Mouse (Mus musculus): ENCODE data around the gene Ppp2r5a.

The Ppp2r5a gene

GRCm38 (mm10) chr1:191326233-191326882 is 76.7 kb downstream of the Ppp2r5a start:
- peak; percentile 86 for DNase-seq (ENCODE audit: low read depth, low spot score)

GRCm38 (mm10) chr1:191325726-191326232 is 77.3 kb downstream of the Ppp2r5a start, which contains the start of gene Tmem206:
Tmem206 (plus strand) TSS chr1:191325912.
- DNase-seq (ENCODE audit: low read depth, low spot score): peak; percentile 99

GRCm38 (mm10) chr1:191324733-191325590 is 78.1 kb downstream of the Ppp2r5a start:
- peak; percentile 28 for DNase-seq (ENCODE audit: low read depth, low spot score)

GRCm38 (mm10) chr1:191323381-191323780 is 79.7 kb downstream of the Ppp2r5a start:
- DNase-seq (ENCODE audit: low read depth, low spot score): peak; percentile 45

DNA sequence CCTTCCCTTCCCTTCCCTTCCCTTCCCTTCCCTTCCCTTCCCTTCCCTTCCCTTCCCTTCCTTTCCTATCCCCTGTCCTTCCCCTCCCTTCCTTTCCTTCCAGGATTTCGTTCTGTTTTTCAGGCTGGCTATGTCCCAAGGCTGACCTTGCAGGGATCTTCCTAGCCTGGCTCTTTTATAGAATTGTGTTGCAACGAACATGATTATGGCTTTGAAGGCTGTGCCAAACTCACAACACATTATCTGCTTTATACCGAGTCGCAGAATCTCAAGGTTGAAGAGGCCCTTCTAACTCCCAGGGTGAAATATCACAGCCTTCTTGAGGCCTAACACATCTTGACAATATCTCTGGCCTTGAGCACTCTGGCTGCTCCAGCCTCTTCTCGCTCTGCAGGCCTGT is 84.4 kb downstream of the Ppp2r5a start:
- no peak for DNase-seq (ENCODE audit: low read depth, low spot score)

GRCm38 (mm10) chr1:191317591-191318196 is 85.4 kb downstream of the Ppp2r5a start, which contains the start of gene Nenf:
Nenf (minus strand) TSS chr1:191318194.
- peak; percentile 89 for DNase-seq (ENCODE audit: low read depth, low spot score)

GRCm38 (mm10) chr1:191316818-191317217 is 86.3 kb downstream of the Ppp2r5a start:
- peak; percentile 41 for DNase-seq (ENCODE audit: low read depth, low spot score)

DNA sequence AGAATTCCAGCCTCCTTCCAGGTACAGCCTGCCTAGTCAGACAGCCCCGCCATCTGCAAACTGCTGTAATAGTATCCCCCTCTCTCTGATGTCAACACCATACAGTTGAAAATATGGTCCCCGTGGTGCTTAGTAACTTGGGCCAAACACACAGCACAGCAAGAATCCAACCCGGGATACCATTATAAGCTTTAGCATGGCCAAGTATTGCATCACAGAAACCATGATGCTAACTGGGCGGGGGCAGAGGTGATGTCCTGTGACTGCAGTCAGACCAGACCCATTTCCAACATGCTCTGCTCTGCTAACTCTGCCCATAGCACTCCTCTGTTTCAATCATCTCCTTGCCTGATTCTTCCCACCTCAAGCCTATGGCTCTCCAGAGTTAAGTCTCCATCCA is 89.1 kb downstream of the Ppp2r5a start:
- DNase-seq (ENCODE audit: low read depth, low spot score): no peak

- no peak for DNase-seq (ENCODE audit: low read depth, low spot score)
Measured at GRCm38 (mm10) chr1:191313158-191313557, 89.9 kb downstream of the Ppp2r5a start.

DNA sequence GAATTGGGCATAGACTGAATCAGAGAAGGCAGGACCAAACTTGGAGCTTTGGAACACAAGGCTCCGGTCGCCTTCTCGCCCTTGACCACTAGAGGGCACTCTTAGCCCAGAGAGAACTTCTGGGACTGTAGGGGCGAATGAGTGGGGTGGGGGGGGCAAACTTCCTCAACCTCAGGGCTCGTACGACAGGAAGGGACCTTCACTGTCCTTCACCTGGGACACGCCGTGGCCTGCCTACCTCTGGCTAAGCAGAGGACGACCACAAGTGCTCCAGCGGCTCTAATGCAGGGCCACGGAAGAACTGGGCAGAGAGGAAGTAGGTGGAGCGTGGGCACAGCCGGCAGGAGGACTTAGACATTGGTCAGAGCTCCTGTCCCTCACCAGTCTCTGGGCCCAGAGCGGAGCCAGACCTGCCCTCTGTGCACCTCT is 90.5 kb downstream of the Ppp2r5a start:
- peak; percentile 92 for DNase-seq (ENCODE audit: low read depth, low spot score)

GRCm38 (mm10) chr1:191311296-191311898 is 91.7 kb downstream of the Ppp2r5a start:
- DNase-seq (ENCODE audit: low read depth, low spot score): no peak

- DNase-seq (ENCODE audit: low read depth, low spot score): peak; percentile 41
Measured at GRCm38 (mm10) chr1:191307766-191308455, 95.2 kb downstream of the Ppp2r5a start.

GRCm38 (mm10) chr1:191306316-191306715 is 96.8 kb downstream of the Ppp2r5a start:
- DNase-seq (ENCODE audit: low read depth, low spot score): no peak

DNA sequence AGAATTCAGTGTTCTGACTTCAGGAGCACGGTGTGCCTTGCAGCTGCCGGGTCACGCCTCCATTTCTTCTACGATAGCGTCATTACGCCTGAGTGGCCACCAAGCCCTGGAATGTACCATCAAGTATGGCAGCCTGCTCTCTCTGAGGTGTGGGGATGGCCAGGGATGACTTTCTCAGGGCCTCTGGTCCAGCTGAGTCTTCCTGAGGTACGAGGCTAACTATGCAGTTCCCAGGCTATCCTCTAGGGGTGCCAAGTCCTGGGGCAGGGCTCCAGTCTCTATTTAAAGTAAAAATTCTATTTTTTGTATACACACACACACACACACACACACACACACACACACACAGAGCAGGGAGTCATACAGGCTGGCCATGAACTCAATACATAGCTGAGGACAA is 97.5 kb downstream of the Ppp2r5a start:
- DNase-seq (ENCODE audit: low read depth, low spot score): no peak

DNA sequence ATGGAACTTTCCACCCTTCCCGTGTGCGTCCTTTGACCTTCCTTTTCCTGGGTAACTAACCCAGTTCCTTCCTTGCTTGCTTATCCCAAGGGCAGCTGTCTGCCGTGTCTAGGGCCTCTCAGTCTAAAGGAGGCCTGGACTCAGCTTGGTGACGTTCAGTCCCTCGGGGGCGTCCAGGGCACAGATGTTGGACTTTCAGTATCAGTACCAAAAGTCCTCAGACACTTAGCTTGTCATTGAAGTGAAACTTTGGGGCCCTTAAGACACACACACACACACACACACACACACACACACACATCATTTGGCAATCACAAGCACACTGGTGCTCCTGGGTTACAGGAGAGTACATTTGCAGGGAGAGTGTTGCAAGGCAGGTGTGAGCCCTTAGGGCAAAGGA is 98.9 kb downstream of the Ppp2r5a start:
- DNase-seq (ENCODE audit: low read depth, low spot score): no peak

DNA sequence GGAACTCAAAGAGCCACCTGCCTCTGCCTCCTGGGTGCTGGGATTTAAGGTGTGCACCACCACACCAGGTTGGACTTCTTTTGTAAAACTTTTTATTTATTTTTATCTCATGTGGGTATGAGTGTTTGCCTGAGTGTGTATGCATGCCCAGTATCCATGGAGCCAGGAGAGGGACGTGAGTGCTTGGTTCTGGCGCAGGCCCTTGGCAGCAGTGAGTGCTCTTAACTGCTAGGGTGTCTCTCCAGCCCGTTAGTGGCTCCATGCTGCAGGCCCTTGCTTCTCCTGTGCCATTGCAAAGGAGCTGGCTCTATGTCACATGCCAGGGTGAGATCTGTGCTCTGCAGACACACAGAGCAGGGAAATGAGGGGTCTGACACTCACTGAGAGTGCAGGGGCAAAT is 99.3 kb downstream of the Ppp2r5a start:
- DNase-seq (ENCODE audit: low read depth, low spot score): no peak
